Mouse (Mus musculus) neural tube, embryonic 15.5 days (tissue): ENCODE data around the gene Gm45194. TPM values are rescaled to one million over a fixed set of nuclear protein-coding genes. Genes with fewer than 3 reads are reported as not detected.

Experiments
- ATAC-seq: fragments of 200-750 bp; cut with Nextera tagmentation; 2 replicates; pipeline ENCODE4 v1.8.0; 2017; ENCODE audit warnings: mild to moderate bottlenecking, moderate TSS enrichment, moderate library complexity; ENCODE audit not compliant: low FRiP score
- H3K27ac ChIP-seq: fragments of 300-500 bp; sonication (generic); replicated peaks from 2 replicates; pipeline ENCODE4 v1.5.1; 2015; ENCODE audit warnings: mild to moderate bottlenecking, inconsistent platforms
- H3K27me3 ChIP-seq: fragments of 300-500 bp; sonication (generic); replicated peaks from 2 replicates; pipeline ENCODE4 v1.6.1; 2015; ENCODE audit warnings: inconsistent platforms
- H3K36me3 ChIP-seq: fragments of 300-500 bp; sonication (generic); 2 replicates; pipeline ENCODE4 v1.6.1; 2015; ENCODE audit warnings: inconsistent platforms
- H3K4me1 ChIP-seq: fragments of 300-500 bp; sonication (generic); 2 replicates; pipeline ENCODE4 v1.6.1; 2015; ENCODE audit warnings: inconsistent platforms
- H3K4me2 ChIP-seq: fragments of 300-500 bp; sonication (generic); 2 replicates; pipeline ENCODE4 v1.6.1; 2015; ENCODE audit warnings: inconsistent platforms, mild to moderate bottlenecking, moderate library complexity
- H3K4me3 ChIP-seq: fragments of 300-500 bp; sonication (generic); replicated peaks from 2 replicates; pipeline ENCODE4 v1.5.1; 2015; ENCODE audit warnings: mild to moderate bottlenecking, inconsistent platforms
- H3K9ac ChIP-seq: fragments of 300-500 bp; sonication (generic); replicated peaks from 2 replicates; pipeline ENCODE4 v1.6.1; 2015; ENCODE audit warnings: mild to moderate bottlenecking, inconsistent platforms
- H3K9me3 ChIP-seq: fragments of 300-500 bp; sonication (generic); replicated peaks from 2 replicates; pipeline ENCODE4 v1.6.1; 2016; ENCODE audit warnings: inconsistent platforms
- WGBS: fragments of 180-500 bp; shearing (Covaris S2); methylation state at CpG from one replicate; pipeline ENCODE4 v1.1.7; 2015; ENCODE audit warnings: mixed read lengths; 5-methylcytosine and 5-hydroxymethylcytosine counted together
- polyA plus RNA-seq: library from polyadenylated mRNA; unstranded; fragments of >200 nt; fragmentation: Nextera tagmentation; extraction: Ambion mirVana; gene quantifications from 2 replicates; pipeline ENCODE4 v1.2.1, GENCODE M21; 2015

The Gm45194 gene
- polyA plus RNA-seq: 0.18 and 0.19 TPM in 2 replicates

- Histone ChIP-seq H3K36me3 (no peaks in the 10 kb centered on the region), H3K27me3 (no peaks in the 10 kb centered on the region), H3K9me3 (no peaks in the 10 kb centered on the region), H3K9ac (no peak within 1 kb of the TSS), H3K4me1 (no peaks in the 10 kb centered on the region), H3K4me3 (no peak within 1 kb of the TSS), H3K4me2 (no peak within 1 kb of the TSS), H3K27ac (no peak within 1 kb of the TSS)
- WGBS: 32% methylated on average over 2 of the region's 2 CpGs
- ATAC-seq: no peak
These were observed at the start of gene Gm45194 for GRCm38 (mm10) chrX:111891089-111891488. Gene Gm45194, plus strand, starts transcription at chrX:111891389.

- no peaks in the 10 kb centered on the region for H3K4me1 ChIP-seq
- H3K4me3 ChIP-seq: no peak overlapping the region
- H3K4me2 ChIP-seq: no peak overlapping the region
- no peaks in the 10 kb centered on the region for H3K9me3 ChIP-seq
- no peak for ATAC-seq
- H3K36me3 ChIP-seq: no peaks in the 10 kb centered on the region
- H3K27me3 ChIP-seq: no peaks in the 10 kb centered on the region
- H3K27ac ChIP-seq: no peak overlapping the region
- 49% methylated on average over 3 of the region's 3 CpGs for WGBS
- no peak overlapping the region for H3K9ac ChIP-seq
These were observed 35.3 kb upstream of the Gm45194 start for GRCm38 (mm10) chrX:111855878-111856277.

- Histone ChIP-seq H3K9me3 (no peaks in the 10 kb centered on the region), H3K4me1 (no peaks in the 10 kb centered on the region), H3K27ac (no peak overlapping the region), H3K4me3 (no peak overlapping the region), H3K36me3 (no peaks in the 10 kb centered on the region), H3K9ac (no peak overlapping the region), H3K4me2 (no peak overlapping the region), H3K27me3 (no peaks in the 10 kb centered on the region)
- WGBS: 66% methylated on average over 5 of the region's 5 CpGs
- no peak for ATAC-seq
These were observed 9.9 kb upstream of the Gm45194 start for GRCm38 (mm10) chrX:111881251-111881650.

GRCm38 (mm10) chrX:111894321-111895050 lies 3.3 kb downstream of the Gm45194 start:
- no peaks in the 10 kb centered on the region for H3K4me1 ChIP-seq
- no peaks in the 10 kb centered on the region for H3K27me3 ChIP-seq
- WGBS: 30% methylated on average over 69 of the region's 71 CpGs
- ATAC-seq: peak; percentile 63; the same call in 1 of the 2 replicates
- no peak overlapping the region for H3K9ac ChIP-seq
- peak overlapping the region; percentile 48 for H3K4me3 ChIP-seq
- peak overlapping the region; percentile 73 for H3K4me2 ChIP-seq
- no peaks in the 10 kb centered on the region for H3K9me3 ChIP-seq
- H3K36me3 ChIP-seq: no peaks in the 10 kb centered on the region
- no peak overlapping the region for H3K27ac ChIP-seq

GRCm38 (mm10) chrX:111895084-111895779 lies 4.0 kb downstream of the Gm45194 start:
- Histone ChIP-seq H3K4me3 (peak overlapping the region; percentile 48), H3K27ac (no peak overlapping the region), H3K9ac (no peak overlapping the region), H3K4me2 (peak overlapping the region; percentile 73), H3K27me3 (no peaks in the 10 kb centered on the region), H3K4me1 (no peaks in the 10 kb centered on the region), H3K9me3 (no peaks in the 10 kb centered on the region), H3K36me3 (no peaks in the 10 kb centered on the region)
- WGBS: 39% methylated on average over 55 of the region's 70 CpGs
- ATAC-seq: peak; percentile 55

- H3K9me3 ChIP-seq: no peaks in the 10 kb centered on the region
- H3K4me1 ChIP-seq: no peaks in the 10 kb centered on the region
- no peak overlapping the region for H3K4me3 ChIP-seq
- H3K27ac ChIP-seq: no peak overlapping the region
- H3K27me3 ChIP-seq: no peaks in the 10 kb centered on the region
- no peak overlapping the region for H3K9ac ChIP-seq
- no peaks in the 10 kb centered on the region for H3K36me3 ChIP-seq
- H3K4me2 ChIP-seq: no peak overlapping the region
- no peak for ATAC-seq
These were observed 26.2 kb downstream of the Gm45194 start for GRCm38 (mm10) chrX:111917422-111917821.

GRCm38 (mm10) chrX:111960909-111961308 lies 69.7 kb downstream of the Gm45194 start:
- Histone ChIP-seq H3K4me3 (no peak overlapping the region), H3K27ac (no peak overlapping the region), H3K4me1 (no peaks in the 10 kb centered on the region), H3K9me3 (no peaks in the 10 kb centered on the region), H3K27me3 (no peaks in the 10 kb centered on the region), H3K36me3 (no peaks in the 10 kb centered on the region), H3K4me2 (no peak overlapping the region), H3K9ac (no peak overlapping the region)
- WGBS: 81% methylated on average over 4 of the region's 4 CpGs
- ATAC-seq: no peak

- no peaks in the 10 kb centered on the region for H3K9me3 ChIP-seq
- no peaks in the 10 kb centered on the region for H3K27me3 ChIP-seq
- H3K27ac ChIP-seq: no peak overlapping the region
- no peak overlapping the region for H3K4me3 ChIP-seq
- no peak overlapping the region for H3K4me2 ChIP-seq
- no peaks in the 10 kb centered on the region for H3K36me3 ChIP-seq
- H3K9ac ChIP-seq: no peak overlapping the region
- WGBS: 49% methylated on average over 1 of the region's 1 CpGs
- H3K4me1 ChIP-seq: no peaks in the 10 kb centered on the region
- no peak for ATAC-seq
These were observed 108.5 kb downstream of the Gm45194 start for GRCm38 (mm10) chrX:111999661-112000060.

GRCm38 (mm10) chrX:112010707-112011106 lies 119.5 kb downstream of the Gm45194 start, which contains the start of gene Tex16:
Gene Tex16, plus strand, starts transcription at chrX:112011007.
- no peak for ATAC-seq

GRCm38 (mm10) chrX:112238749-112239148 lies 347.6 kb downstream of the Gm45194 start, which contains the start of gene 4933403O08Rik:
Gene 4933403O08Rik, plus strand, starts transcription at chrX:112239049.
- H3K9me3 ChIP-seq: no peaks in the 10 kb centered on the region
- ATAC-seq: no peak
- H3K27ac ChIP-seq: no peak within 1 kb of the TSS
- no peaks in the 10 kb centered on the region for H3K27me3 ChIP-seq
- WGBS: 92% methylated on average over 3 of the region's 3 CpGs
- no peaks in the 10 kb centered on the region for H3K36me3 ChIP-seq
- no peak within 1 kb of the TSS for H3K4me3 ChIP-seq
- H3K9ac ChIP-seq: no peak within 1 kb of the TSS
- no peak within 1 kb of the TSS for H3K4me2 ChIP-seq
- no peaks in the 10 kb centered on the region for H3K4me1 ChIP-seq

More at GRCm38 (mm10) chrX:112010707-112011106, 119.5 kb downstream of the Gm45194 start, which contains the start of gene Tex16:
- Histone ChIP-seq H3K4me3 (no peak within 1 kb of the TSS), H3K9ac (no peak within 1 kb of the TSS), H3K9me3 (no peaks in the 10 kb centered on the region), H3K4me1 (no peaks in the 10 kb centered on the region), H3K27me3 (no peaks in the 10 kb centered on the region), H3K36me3 (no peaks in the 10 kb centered on the region), H3K27ac (no peak within 1 kb of the TSS), H3K4me2 (no peak within 1 kb of the TSS)

GRCm38 (mm10) chrX:112242916-112243315 lies 351.7 kb downstream of the Gm45194 start:
- WGBS: 83% methylated on average over 1 of the region's 1 CpGs
- H3K9ac ChIP-seq: no peak overlapping the region
- no peaks in the 10 kb centered on the region for H3K9me3 ChIP-seq
- H3K27me3 ChIP-seq: no peaks in the 10 kb centered on the region
- H3K4me2 ChIP-seq: no peak overlapping the region
- H3K36me3 ChIP-seq: no peaks in the 10 kb centered on the region
- H3K4me1 ChIP-seq: no peaks in the 10 kb centered on the region
- H3K4me3 ChIP-seq: no peak overlapping the region
- H3K27ac ChIP-seq: no peak overlapping the region
- no peak for ATAC-seq

GRCm38 (mm10) chrX:112255513-112255912 lies 364.3 kb downstream of the Gm45194 start:
- Histone ChIP-seq H3K4me3 (no peak overlapping the region), H3K9ac (no peak overlapping the region), H3K4me1 (no peaks in the 10 kb centered on the region), H3K36me3 (no peaks in the 10 kb centered on the region), H3K27me3 (no peaks in the 10 kb centered on the region), H3K9me3 (no peaks in the 10 kb centered on the region), H3K4me2 (no peak overlapping the region), H3K27ac (no peak overlapping the region)
- 79% methylated on average over 2 of the region's 2 CpGs for WGBS
- no peak for ATAC-seq
